Mouse (Mus musculus) right cerebral cortex, adult 18-20 months (tissue): ENCODE results near the gene Pde4d.

Source experiments
- DNase-seq: peaks from one replicate; pipeline ENCODE4 v3.0.0; 2022; ENCODE audit warnings: mixed read lengths

Pde4d gene

DNA sequence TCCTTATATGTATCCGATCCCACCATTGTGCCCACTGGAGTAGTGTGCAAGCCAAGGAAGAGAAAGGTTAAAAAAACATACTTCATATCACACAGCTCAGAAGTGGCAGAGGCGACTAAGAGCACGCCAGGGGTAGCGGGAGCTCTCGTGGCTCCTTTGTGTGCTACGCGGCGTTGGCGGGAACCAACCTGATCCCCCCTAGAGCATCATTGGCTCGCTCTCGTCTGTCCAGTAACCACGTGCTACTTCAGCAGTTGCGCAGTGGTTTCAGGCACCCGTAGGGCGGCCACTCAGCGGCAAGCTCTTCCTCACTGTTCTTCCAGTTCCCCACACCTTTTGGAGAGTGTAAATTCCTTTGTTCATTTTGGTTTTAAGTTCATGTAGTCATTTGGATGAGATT lies 758.9 kb downstream of the Pde4d start:
- no peak for DNase-seq

DNA sequence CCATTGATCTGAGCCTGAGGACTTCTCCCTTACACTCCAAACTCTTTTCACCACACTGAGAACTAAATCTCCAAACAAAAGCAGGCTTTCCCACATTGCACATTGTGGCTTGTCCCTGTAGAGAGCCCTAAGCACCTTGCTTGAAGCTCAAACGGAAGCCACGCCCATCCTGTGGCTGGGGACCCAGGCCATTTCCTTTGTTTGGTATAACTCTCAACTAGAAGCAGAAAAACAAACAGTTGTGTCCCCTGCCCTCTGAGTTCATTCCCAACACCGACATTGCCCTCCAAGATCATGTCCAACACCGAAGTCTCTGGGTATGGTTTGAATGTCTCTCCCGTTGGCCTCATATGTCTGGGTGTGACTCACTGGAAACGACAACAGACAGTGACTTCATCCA lies 759.7 kb downstream of the Pde4d start:
- DNase-seq, result no peak

DNA sequence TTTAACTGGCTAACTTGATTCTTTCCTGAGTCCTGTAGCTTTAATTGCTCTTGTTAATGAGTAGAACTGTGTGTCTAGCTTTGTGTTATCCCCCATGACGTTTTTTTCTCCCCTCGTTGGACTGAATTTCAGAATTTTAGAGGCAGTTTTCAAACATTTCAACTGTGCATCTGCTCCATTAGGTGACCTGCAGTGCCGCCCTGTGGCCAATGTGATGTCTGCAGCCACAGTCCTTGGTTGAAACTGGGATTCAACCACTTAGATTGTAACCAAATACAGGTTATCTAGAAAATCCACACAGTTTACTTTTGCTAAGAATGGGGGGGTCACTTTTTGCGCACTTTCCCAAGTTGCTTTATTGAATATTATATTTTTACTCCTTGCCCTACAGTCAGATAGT lies 760.7 kb downstream of the Pde4d start:
- DNase-seq, result peak; percentile 66

DNA sequence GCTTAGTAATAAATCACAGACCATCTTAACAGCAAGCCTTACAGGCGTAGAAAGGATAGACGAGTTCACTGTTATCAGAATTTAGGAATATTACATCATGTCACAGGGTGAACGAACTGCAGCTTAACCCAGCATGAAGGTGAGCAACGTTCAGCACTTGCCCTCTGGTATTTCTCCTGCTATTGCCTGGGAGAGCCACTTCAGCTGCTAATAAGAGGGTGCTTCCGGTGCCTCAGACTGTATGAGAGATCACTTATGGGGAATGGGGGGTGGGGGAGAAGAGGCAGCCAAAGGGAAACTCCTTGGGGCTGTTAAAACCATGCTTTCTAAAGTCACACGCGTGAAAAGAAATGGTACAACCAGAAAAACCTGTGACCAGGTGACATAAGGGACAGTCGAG lies 761.7 kb downstream of the Pde4d start:
- DNase-seq, result no peak

DNA sequence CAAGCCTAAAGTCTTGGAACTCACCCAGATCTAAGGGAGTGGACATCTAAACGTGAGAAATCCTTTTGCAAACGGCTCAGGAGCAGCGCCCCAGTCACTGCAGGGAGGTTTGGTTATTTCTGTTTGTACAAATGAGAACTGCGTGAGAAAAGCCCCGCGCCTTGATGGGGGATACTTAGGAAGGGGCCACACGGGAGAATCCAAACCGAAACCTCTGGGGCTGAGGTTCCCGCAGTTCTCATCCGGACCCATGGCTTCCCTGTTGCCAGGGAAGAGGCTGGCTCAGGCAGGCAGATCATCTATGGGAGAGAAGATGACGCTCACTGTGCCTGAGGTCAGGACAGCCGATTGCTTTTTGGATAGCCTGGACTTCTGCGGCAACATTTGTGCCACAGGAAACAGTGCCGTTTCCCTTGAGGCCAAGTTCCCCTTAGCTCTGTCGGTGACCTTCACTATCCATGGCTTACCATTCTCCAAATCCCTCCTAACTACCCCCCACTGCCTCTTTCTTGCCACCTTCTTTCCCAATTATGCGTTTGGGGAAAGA lies 762.3 kb downstream of the Pde4d start:
- DNase-seq, result no peak

DNA sequence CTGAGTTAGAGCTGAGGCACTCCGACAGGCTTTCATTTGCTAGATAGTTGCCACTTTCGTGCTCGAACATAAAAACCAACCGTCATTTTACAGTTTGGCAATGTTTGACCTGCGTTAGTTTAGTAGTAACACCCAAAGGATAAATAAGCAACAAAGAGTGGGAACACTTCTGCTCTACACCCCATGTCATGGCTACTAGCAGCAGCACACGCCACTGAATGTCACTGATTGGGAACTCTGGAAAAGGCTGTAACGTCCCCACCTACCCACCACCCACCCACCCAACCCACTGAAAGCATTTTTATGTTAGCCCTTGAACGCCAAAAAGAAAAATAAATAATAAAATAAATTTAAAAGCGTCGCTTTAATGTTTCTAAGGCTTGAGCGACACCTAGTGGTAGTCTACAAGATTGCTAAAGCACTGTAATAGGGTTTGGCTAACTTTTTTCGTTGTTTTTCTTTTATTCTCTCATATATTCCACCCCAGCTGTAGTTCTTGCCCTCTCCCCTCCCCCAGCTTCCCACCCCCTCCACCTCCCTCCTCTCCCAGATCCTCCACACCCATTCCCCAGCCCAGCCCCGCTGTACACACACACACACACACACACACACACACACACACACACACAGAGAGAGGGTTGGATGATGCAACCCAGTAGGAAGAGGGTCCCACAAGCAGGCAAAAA lies 763.2 kb downstream of the Pde4d start:
- DNase-seq, result no peak

DNA sequence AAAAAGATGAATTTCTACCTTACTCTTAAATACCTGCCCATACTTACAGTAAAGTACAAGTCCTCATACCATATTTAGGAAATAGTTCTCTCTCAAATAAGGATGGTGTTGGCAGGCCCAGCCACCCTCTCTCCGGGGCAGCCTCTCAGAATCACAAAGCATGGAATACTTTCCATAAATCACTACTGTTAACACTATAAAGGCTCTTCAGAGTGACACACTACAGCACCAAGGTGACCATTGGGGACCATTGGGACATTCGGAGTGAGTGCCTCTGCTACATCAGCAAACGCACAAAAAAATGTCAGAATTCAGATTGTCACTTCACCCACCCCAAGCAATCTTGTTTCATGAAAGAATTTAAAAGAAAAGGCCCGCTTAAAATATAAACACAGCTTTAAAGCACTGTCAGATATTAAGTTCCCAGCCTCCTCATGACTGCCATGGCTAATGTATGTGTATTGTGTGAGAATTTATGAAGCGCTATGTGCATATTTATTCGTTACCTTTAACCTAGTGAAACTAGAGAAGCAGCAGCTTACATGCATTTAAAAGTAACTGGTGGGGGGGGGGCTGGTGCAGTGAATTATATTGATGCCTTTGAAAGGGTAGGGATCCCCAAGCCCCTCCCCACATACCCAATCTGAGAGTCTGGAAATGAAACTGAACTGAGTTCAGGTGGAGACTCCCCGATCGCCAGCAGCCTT lies 769.4 kb downstream of the Pde4d start:
- DNase-seq, result no peak

DNA sequence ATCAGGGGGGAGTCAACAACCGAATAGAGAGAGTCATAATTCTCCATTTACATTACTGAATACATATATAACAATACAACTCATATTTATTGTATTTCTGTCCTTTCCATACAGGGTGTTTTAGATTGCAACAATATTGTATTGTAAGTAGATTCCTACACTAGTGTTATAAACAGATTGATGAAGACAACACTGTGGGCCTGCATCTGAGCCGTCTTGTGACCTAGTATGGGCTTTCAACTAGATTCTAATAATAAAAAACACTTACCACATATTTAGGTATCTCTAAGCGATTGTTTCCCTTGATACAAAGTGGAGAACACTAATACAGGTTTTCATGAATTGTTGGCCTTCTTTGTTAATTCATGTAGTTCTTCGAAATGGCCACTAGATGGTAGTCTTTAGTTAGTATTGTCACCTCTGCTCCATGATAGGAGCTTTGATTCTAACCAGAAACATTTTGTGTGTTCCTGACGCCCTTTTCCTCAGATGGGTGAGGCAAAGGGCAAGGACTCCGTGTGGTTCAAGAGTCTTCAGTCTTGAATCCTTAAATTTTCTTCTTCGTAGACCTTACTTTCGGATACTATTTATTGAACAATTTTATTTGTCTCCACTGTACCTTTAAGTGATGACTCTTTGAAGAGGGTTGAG lies 779.3 kb downstream of the Pde4d start:
- no peak for DNase-seq

DNA sequence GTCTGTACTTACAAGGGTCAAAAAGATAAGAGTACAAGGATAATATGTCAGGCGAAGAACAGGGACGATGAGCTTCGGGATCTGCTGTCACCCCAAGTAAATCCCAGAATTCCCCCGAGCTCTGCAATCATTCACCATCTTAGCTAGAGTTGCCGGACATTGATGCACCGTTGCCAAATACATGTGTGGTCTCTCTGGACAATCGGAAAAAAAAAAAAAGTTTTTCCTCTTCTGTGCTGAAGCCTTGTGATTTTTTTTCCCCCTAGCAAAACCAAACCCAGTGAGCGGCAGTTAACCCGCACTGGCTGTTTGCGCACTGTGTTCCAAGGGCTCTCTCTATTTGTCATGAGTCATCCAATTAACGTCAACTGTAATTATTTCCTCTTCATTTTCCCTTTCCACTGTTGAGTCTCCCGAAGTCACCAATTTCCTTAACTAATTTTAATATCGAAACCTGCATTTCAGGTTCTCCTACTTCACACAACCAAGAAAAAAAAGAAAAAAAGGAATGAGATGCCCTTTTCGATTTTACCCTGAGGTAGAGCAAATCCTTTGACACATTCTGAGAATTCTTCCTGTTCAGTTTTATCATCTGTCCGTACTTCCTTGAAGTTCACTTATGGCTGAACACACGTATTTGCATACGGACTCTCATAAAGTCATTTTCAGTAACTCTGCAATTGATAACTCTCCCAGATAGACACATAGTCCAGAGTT lies 780.0 kb downstream of the Pde4d start:
- DNase-seq, result no peak

DNA sequence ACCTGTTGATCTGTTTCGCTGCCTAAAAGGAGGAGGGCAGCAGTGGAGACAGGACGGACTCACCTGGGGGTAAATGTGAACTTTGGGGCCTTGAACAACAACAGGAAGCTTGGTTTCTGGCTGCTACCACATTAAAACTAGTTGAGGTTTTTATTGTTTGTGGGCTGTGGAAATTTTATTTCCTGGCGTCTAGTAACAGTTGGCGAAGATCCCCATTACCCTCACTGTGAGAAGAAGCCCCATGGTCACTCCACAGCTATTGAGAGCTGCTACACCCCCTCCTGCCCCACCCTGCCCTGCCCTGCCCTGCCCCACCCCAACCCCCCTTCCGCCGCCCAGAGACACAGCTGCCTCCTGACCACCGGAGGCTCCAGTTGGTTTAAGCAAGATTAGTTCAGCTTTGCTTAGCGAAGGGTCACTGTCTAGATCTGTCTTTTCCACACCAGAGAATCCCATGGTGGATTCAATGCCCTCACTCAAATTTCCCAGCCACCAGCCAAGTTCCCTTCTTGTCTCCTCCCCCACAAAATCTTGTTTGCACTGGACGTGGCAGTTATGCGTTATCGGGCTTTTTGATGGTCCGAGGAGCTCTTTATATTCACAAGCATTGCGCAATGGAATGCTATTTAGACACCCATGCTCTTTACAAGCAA lies 780.7 kb downstream of the Pde4d start:
- DNase-seq, result no peak

DNA sequence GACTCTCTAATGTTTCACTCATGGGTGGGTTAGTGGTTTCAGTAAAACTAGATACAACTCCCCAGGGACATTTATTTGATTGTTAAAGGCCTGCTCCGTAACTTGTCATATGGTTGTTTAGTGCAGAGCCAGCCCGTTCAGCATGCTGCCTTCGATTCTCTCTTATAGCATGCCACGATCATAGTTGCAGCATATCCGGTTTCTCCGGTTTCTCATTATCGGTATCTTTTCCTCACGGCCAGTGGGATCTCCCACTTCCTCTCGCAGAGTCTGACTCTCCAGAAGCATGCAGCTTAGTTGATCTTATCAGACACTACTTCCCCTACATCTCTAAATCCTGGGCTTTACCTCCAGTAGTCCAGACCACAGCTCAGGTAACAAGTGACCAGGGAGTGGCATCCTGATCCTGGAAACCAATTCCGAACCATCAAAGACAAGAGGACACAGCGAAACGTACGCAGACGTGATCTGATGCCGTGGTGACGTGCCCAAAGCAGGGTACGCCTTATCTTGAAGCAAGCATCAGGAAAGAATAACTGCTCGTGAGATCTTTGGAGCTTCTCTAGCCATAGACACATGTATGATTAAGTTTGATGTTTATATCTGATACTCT lies 782.2 kb downstream of the Pde4d start:
- no peak for DNase-seq

DNA sequence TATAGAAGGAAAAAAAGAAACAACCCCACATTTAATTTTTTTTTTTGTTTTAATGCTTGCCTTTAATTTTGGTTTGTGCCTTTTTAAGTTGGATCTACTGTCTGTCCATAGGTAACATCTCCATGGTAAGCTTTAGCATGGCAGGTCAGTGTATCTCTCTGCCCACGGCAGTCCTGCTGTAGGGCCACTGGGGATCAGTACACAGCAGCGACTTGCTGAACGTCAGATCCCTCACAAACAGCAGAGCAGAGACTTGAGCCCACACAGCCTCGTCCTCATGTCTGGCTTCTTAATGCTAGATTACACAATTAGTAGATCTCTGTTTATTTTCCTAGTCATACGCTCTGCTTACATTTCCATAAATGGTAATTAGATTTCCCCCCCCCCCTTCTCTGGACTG lies 782.8 kb downstream of the Pde4d start:
- DNase-seq, result no peak

DNA sequence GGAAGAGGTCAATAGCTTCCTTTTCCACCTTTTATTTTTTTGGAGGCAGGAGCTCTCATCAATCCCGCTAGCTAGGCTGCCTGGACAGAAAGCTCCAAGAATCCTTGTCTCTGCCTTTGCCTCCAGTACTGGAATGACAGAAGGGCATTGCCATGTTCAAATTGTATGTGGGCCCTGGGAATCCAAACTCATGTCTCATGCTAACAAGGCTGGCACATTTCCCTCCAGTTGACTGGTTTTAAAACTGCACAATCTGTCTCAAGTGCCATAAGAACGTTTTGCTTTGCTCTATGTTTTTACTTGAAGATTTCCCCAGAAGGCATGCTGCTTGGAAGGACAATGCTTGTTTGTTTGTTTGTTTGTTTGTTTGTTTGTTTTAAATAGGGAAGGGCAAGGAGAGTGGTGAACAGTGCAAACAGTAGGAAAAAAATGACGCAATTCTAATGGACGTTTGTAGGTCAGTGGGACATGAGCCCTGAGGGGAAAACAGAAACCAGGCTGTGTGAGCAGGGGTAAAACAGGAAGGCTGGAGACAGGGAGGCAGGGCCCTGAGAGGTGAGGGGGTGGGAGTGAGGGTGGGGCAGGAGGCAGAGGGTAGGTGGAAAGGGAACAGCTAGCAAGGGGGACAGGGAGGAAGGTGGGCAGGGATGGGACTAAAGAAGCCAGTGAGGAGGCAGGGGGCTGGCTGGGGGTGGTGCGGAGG lies 784.3 kb downstream of the Pde4d start:
- DNase-seq, result no peak

DNA sequence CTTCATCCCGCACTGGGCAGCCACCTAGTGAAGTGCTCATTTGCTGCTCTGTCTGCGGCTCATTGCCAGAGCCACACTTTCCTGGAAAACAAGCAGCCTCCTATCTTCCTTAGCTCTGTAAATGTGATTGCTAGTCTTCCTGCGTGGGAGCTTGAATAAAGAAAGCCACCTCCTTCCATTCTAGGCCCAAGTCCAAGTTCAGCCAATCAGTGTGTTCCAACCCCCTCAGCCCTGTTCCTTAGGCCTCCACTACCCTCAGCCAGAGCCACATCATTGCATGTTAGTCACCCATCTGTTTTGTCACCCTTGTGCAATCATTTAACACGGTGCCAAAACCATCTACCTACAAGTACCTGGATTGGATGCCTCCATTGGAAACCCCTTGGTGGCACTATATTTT lies 786.3 kb downstream of the Pde4d start:
- DNase-seq, result peak; percentile 70

DNA sequence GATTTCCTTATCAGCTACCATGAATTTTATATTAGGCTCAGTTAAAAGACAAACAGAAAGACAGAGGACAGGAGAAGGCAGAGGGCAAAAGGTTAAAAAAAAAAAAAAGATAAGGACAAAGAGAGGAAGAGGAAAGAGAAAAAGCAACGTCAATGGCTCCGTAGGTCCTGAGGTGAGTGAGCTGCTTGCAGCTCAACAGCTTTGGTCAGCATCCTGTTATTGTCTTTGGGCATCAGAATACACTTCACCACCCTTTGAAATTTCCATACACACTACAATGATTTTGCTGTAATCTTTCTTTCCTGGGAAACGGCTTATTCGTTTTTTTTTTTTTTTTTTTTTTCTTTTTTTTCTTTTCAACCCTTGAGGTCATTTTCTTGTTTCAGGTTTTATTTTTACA lies 788.9 kb downstream of the Pde4d start:
- no peak for DNase-seq

DNA sequence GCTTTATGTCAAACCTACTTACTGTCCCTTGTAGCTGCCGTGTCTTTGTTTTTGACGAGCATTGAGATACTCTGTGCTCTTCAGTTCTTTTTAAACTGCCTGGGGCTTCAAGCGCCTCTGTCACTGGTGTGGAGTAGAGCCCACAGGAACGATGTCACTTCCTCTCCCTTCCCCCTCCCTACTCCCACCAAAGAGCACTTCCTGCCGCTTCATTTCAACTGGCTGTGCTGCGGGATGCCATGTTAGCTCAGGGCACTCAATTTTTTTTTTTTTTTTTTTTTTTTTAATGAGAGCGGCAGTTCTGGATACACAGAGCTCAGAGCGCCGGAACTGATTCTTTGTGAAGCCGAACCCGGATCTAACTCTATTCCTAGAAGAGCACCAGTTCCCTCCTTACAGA lies 789.5 kb downstream of the Pde4d start:
- DNase-seq, result no peak

DNA sequence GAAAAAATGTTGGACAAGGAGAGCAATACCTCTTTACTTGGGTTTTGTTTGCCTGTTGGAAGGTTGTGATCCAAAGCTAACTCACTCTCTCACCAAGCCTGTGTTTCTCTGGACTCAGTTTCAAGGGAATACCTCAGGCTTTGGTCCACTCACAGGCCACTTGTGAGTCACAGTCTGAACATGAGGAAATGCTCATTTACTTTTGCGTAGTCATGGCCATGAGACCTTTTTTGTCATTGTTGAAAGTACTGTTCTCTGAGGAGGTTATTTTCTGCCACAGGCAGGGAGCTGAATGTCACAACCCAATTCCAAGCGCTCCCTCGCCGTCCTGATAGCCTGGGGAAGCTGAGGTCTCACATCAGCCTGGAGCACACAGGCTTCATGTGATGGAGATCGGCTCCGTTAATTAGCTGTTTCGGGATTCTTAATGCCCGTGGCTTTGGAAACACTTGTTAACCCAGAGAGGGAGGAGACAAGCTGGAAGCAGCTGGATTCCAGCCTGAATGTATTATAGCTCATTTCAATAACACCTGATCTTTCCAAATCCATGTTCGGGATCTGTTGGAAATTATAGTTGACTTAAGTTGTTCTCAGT lies 792.8 kb downstream of the Pde4d start:
- no peak for DNase-seq

DNA sequence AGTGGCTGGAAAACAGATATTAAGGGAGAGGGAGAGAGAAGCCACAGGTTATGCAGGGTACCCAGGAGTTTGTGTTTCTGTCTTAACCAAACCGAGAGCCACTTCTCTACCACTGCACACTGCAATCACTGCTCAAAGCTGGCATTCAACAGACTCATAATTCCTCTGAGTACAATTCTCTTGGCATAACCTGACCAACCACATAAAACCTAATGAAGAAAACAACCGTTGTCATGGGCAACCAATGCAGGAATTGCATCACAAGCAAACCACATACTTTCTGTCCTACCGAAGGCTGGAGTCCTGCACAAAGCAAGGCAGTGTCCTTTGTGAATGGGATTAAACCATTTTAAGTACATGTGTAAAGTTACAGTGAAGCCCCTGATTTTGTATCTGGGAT lies 793.4 kb downstream of the Pde4d start:
- DNase-seq, result no peak

DNA sequence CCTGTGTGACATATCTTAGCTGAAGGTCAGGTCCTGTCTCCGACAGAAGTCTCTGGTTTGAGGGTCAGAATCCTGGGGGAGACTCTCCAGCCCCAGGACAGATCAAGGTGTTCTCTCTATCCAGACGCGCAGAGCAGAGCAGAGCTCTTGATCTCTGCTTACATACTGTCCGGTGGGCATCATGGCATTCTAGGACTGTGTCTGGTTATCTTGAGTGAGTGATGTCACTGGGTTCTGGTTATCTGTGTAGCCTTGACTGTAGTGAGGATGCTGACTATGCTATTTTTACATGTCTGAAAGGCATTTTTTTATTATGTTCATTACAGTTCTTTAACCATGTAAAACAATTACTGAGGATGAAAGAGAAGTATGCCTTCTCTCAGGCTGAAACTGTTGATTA lies 797.3 kb downstream of the Pde4d start:
- no peak for DNase-seq

DNA sequence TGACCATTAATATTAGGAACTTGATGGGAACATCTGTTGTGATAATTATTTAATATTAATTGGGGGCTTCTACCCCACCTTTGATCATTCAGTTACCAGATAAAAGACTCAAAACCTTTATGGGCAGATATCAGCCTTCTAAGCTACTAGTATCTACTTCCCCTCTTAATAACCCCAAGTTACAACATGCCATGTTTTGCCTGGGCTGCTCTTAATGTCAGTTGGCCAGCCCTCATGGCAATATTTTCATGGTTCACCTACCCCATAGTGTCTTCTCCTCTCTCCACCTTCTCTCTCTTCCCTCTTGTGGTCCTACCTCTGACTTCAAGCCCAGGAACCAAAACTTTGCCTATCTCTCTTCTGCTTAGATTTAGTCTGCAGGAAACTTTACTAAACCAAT lies 799.6 kb downstream of the Pde4d start:
- DNase-seq, result no peak

DNA sequence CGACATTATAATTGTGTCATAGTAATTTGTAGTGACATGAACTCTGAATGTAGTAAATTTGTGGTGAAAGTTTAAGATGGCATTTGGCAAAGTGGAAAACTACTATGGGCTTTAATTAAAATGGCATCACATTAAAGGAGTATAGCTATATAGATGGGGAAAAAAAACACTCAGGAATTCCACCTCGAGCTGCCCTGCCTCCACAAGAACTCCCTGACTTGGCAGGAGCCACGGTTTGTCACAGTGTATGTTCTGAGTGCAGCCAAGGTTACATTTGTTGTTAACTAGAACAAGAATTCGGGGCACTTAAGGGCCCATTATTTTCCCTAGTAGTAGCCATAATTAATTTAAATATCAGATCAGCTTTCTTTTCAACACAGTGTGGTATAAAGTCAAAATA lies 805.9 kb downstream of the Pde4d start:
- DNase-seq, result no peak
